Mouse (Mus musculus): ENCODE data around the gene Gkap1. TPM values are rescaled to one million over a fixed set of nuclear protein-coding genes. Genes with fewer than 3 reads are reported as not detected.

Gkap1 gene
- total and polyA plus RNA-seq, 3 experiments, result 26.7 to 34.1 TPM; not detected in 1

GRCm38 (mm10) chr13:58274259-58274991 lies 1.1 kb downstream of the Gkap1 start:
- H3K27me3 ChIP-seq (ENCODE audit: control insufficient read depth in 1 of 2, insufficient read depth in 2 of 2, low read length in 2 of 2), result no peaks in the 10 kb centered on the region
- H3K36me3 ChIP-seq (ENCODE audit: control insufficient read depth in 1 of 2, insufficient read depth in 2 of 2, low read length in 2 of 2), result peaks cover 0 to 9% of the 10 kb centered on the region in 2 experiments; a peak in 1 of 4 replicates
- peak overlapping the region; percentile 92 to 98 for H3K4me3 ChIP-seq (ENCODE audit: control insufficient read depth in 1 of 2, insufficient read depth in 1 of 2, low read depth in 2 of 2, low read length in 2 of 2)
- no peaks in the 10 kb centered on the region for H3K9me3 ChIP-seq (replicated peaks; ENCODE audit: insufficient read depth, low read length)
- peaks cover 21% of the 10 kb centered on the region for H3K79me2 ChIP-seq (ENCODE audit: control insufficient read depth, insufficient read depth, low read length, poor library complexity)
- peak overlapping the region; percentile 99 for H3K9ac ChIP-seq (ENCODE audit: control insufficient read depth, low read depth, low read length, poor library complexity, severe bottlenecking)
- H3K27ac ChIP-seq (ENCODE audit: control insufficient read depth, low read depth, low read length), result peak overlapping the region; percentile 55
- DNase-seq (ENCODE audit: low read depth, low spot score), result peak; percentile 79
- TF ChIP-seq EP300 (IDR thresholded peaks at IDR 0.05; ENCODE audit: low read depth in 1 of 2, low read length in 2 of 2) (no peak), USF1 (IDR thresholded peaks at IDR 0.05; ENCODE audit: low read depth, low read length) (no peak), TBP (IDR thresholded peaks at IDR 0.05; ENCODE audit: low read depth, low read length) (no peak), HCFC1 (IDR thresholded peaks at IDR 0.05; ENCODE audit: low read depth, low read length) (peak; percentile 61; the same call in 1 of the 2 replicates), ZC3H11A (IDR thresholded peaks at IDR 0.05; ENCODE audit: low read depth, low read length) (no peak), CHD1 (IDR thresholded peaks at IDR 0.05; ENCODE audit: low read depth, low read length) (no peak), ETS1 (IDR thresholded peaks at IDR 0.05; ENCODE audit: low read depth, low read length) (0 out of 2 replicates have a peak, but pooled peaks have one; percentile 5), CHD2 (IDR thresholded peaks at IDR 0.05; ENCODE audit: low read length) (no peak), ZNF384 (IDR thresholded peaks at IDR 0.05; ENCODE audit: low read depth, low read length) (no peak), MAZ (IDR thresholded peaks at IDR 0.05; ENCODE audit: low read depth, low read length) (peak; percentile 4; the same call in 1 of the 2 replicates), E2F4 (IDR thresholded peaks at IDR 0.05; ENCODE audit: borderline replicate concordance, low read depth, low read length) (peak; percentile 28; the same call in 1 of the 2 replicates), MXI1 (IDR thresholded peaks at IDR 0.05; ENCODE audit: low read depth, low read length) (peak; percentile 37; the same call in 1 of the 2 replicates), POLR2AphosphoS5 (IDR thresholded peaks at IDR 0.05; ENCODE audit: borderline replicate concordance, low read depth, low read length) (no peak), MAFK (IDR thresholded peaks at IDR 0.05; ENCODE audit: borderline replicate concordance, low read depth, low read length) (no peak), ZMIZ1 (IDR thresholded peaks at IDR 0.05; ENCODE audit: low read depth, low read length) (peak; percentile 33; the same call in 1 of the 2 replicates), MYB (IDR thresholded peaks at IDR 0.05; ENCODE audit: low read depth, low read length) (no peak), MAX (IDR thresholded peaks at IDR 0.05; ENCODE audit: low read length) (0 out of 2 replicates have a peak, but pooled peaks have one; percentile 26), RAD21 (IDR thresholded peaks at IDR 0.05; ENCODE audit: low read depth, low read length) (no peak), NELFE (IDR thresholded peaks at IDR 0.05; ENCODE audit: low read depth, low read length) (peak; percentile 31), BHLHE40 (IDR thresholded peaks at IDR 0.05; ENCODE audit: borderline replicate concordance, low read depth, low read length) (no peak; the same call in 1 of the 2 replicates), POLR2A (IDR thresholded peaks at IDR 0.05; ENCODE audit: control insufficient read depth in 1 of 2, insufficient read depth in 1 of 2, low read depth in 1 of 2, low read length in 2 of 2, poor library complexity in 1 of 2) (peak; percentile 39 to 54; a peak in 2 of 4 replicates), MYC (IDR thresholded peaks at IDR 0.05; ENCODE audit: low read depth, low read length) (no peak), MEF2A (IDR thresholded peaks at IDR 0.05; ENCODE audit: extremely low read depth, insufficient replicate concordance, low read depth, low read length, poor library complexity, severe bottlenecking) (no peak), RCOR1 (IDR thresholded peaks at IDR 0.05; ENCODE audit: low read depth, low read length) (no peak), SIN3A (IDR thresholded peaks at IDR 0.05; ENCODE audit: low read length) (peak; percentile 62), ZKSCAN1 (IDR thresholded peaks at IDR 0.05; ENCODE audit: low read depth, low read length) (no peak), POLR2AphosphoS2 (IDR thresholded peaks at IDR 0.05; ENCODE audit: low read length) (no peak), UBTF (IDR thresholded peaks at IDR 0.05; ENCODE audit: borderline replicate concordance, insufficient read depth, low read depth, low read length) (no peak)
- peaks cover 3 to 11% of the 10 kb centered on the region in 2 experiments; a peak in 2 of 4 replicates for H3K4me1 ChIP-seq (ENCODE audit: control insufficient read depth in 1 of 2, insufficient read depth in 2 of 2, low read length in 2 of 2)
